Mouse (Mus musculus): ENCODE results near the gene Tbx10. TPM values are rescaled to one million over a fixed set of nuclear protein-coding genes. Genes with fewer than 3 reads are reported as not detected.

Tbx10 gene
- polyA plus RNA-seq, 1 experiment from 2014 or later, result not detected

Other genes starting within 250 kb of the Tbx10 start
- 28.4 and 30.8 TPM in 2 replicates for gene Kmt5b, start 225.3 kb upstream of the Tbx10 start, polyA plus RNA-seq (2014; fragmentation: Nextera tagmentation; extraction: Ambion mirVana)
- 38.1 and 46.2 TPM in 2 replicates for gene Chka, start 141.0 kb upstream of the Tbx10 start, polyA plus RNA-seq (2014; fragmentation: Nextera tagmentation; extraction: Ambion mirVana)
- 16.3 and 21.8 TPM in 2 replicates for gene Tcirg1, start 85.6 kb upstream of the Tbx10 start, polyA plus RNA-seq (2014; fragmentation: Nextera tagmentation; extraction: Ambion mirVana)
- 248 and 267 TPM in 2 replicates for gene Ndufs8, start 80.0 kb upstream of the Tbx10 start, polyA plus RNA-seq (2014; fragmentation: Nextera tagmentation; extraction: Ambion mirVana)
- 0.49 and 1.00 TPM in 2 replicates for gene Aldh3b1, start 62.9 kb upstream of the Tbx10 start, polyA plus RNA-seq (2014; fragmentation: Nextera tagmentation; extraction: Ambion mirVana)
- 6.0 and 6.3 TPM in 2 replicates for gene Unc93b1, start 57.6 kb upstream of the Tbx10 start, polyA plus RNA-seq (2014; fragmentation: Nextera tagmentation; extraction: Ambion mirVana)
- not detected in 2 replicates for gene Aldh3b3, start 34.1 kb upstream of the Tbx10 start, polyA plus RNA-seq (2014; fragmentation: Nextera tagmentation; extraction: Ambion mirVana)
- 1.2 and 1.6 TPM in 2 replicates for gene Aldh3b2, start 20.4 kb upstream of the Tbx10 start, polyA plus RNA-seq (2014; fragmentation: Nextera tagmentation; extraction: Ambion mirVana)
- gene Acy3, start 6.2 kb upstream of the Tbx10 start, polyA plus RNA-seq (2014; fragmentation: Nextera tagmentation; extraction: Ambion mirVana), result 2.3 and 3.5 TPM in 2 replicates
- gene Nudt8, start 7.8 kb downstream of the Tbx10 start, polyA plus RNA-seq (2014; fragmentation: Nextera tagmentation; extraction: Ambion mirVana), result 24.2 and 26.6 TPM in 2 replicates
- 1.3 and 1.4 TPM in 2 replicates for gene Gm49405, start 7.9 kb downstream of the Tbx10 start, polyA plus RNA-seq (2014; fragmentation: Nextera tagmentation; extraction: Ambion mirVana)
- 2.2 TPM in 2 replicates for gene Doc2g, start 10.6 kb downstream of the Tbx10 start, polyA plus RNA-seq (2014; fragmentation: Nextera tagmentation; extraction: Ambion mirVana)
- gene Ndufv1, start 20.1 kb downstream of the Tbx10 start, polyA plus RNA-seq (2014; fragmentation: Nextera tagmentation; extraction: Ambion mirVana), result 190 and 205 TPM in 2 replicates
- gene Gstp1, start 45.2 kb downstream of the Tbx10 start, polyA plus RNA-seq (2014; fragmentation: Nextera tagmentation; extraction: Ambion mirVana), result 405 and 453 TPM in 2 replicates
- gene Gstp2, start 53.3 kb downstream of the Tbx10 start, polyA plus RNA-seq (2014; fragmentation: Nextera tagmentation; extraction: Ambion mirVana), result 2.2 and 2.3 TPM in 2 replicates
- not detected in 2 replicates for gene Gstp3, start 66.8 kb downstream of the Tbx10 start, polyA plus RNA-seq (2014; fragmentation: Nextera tagmentation; extraction: Ambion mirVana)
- gene Cabp2, start 88.8 kb downstream of the Tbx10 start, polyA plus RNA-seq (2014; fragmentation: Nextera tagmentation; extraction: Ambion mirVana), result not detected in 2 replicates
- 58.6 and 69.0 TPM in 2 replicates for gene Cdk2ap2, start 104.4 kb downstream of the Tbx10 start, polyA plus RNA-seq (2014; fragmentation: Nextera tagmentation; extraction: Ambion mirVana)
- 6.3 and 7.3 TPM in 2 replicates for gene Pitpnm1, start 107.2 kb downstream of the Tbx10 start, polyA plus RNA-seq (2014; fragmentation: Nextera tagmentation; extraction: Ambion mirVana)
- gene Aip, start 133.1 kb downstream of the Tbx10 start, polyA plus RNA-seq (2014; fragmentation: Nextera tagmentation; extraction: Ambion mirVana), result 68.3 and 85.1 TPM in 2 replicates
- not detected in 2 replicates for gene Gpr152, start 147.0 kb downstream of the Tbx10 start, polyA plus RNA-seq (2014; fragmentation: Nextera tagmentation; extraction: Ambion mirVana)
- not detected in 2 replicates for gene Cabp4, start 151.3 kb downstream of the Tbx10 start, polyA plus RNA-seq (2014; fragmentation: Nextera tagmentation; extraction: Ambion mirVana)
- gene Coro1b, start 155.9 kb downstream of the Tbx10 start, polyA plus RNA-seq (2014; fragmentation: Nextera tagmentation; extraction: Ambion mirVana), result 108 and 122 TPM in 2 replicates
- 0.64 and 1.3 TPM in 2 replicates for gene Ptprcap, start 160.9 kb downstream of the Tbx10 start, polyA plus RNA-seq (2014; fragmentation: Nextera tagmentation; extraction: Ambion mirVana)
- gene Rps6kb2, start 170.6 kb downstream of the Tbx10 start, polyA plus RNA-seq (2014; fragmentation: Nextera tagmentation; extraction: Ambion mirVana), result 42.0 and 42.3 TPM in 2 replicates
- 2.0 TPM in 2 replicates for gene Carns1, start 182.7 kb downstream of the Tbx10 start, polyA plus RNA-seq (2014; fragmentation: Nextera tagmentation; extraction: Ambion mirVana)
- 0.96 and 1.4 TPM in 2 replicates for gene Tbc1d10c, start 198.5 kb downstream of the Tbx10 start, polyA plus RNA-seq (2014; fragmentation: Nextera tagmentation; extraction: Ambion mirVana)
- 955 and 1,002 TPM in 2 replicates for gene Ppp1ca, start 199.3 kb downstream of the Tbx10 start, polyA plus RNA-seq (2014; fragmentation: Nextera tagmentation; extraction: Ambion mirVana)
- 46.8 and 49.5 TPM in 2 replicates for gene Rad9a, start 208.9 kb downstream of the Tbx10 start, polyA plus RNA-seq (2014; fragmentation: Nextera tagmentation; extraction: Ambion mirVana)
- 4.6 and 5.0 TPM in 2 replicates for gene Clcf1, start 221.5 kb downstream of the Tbx10 start, polyA plus RNA-seq (2014; fragmentation: Nextera tagmentation; extraction: Ambion mirVana)
- not detected in 2 replicates for gene AC109138.7, start 221.6 kb downstream of the Tbx10 start, polyA plus RNA-seq (2014; fragmentation: Nextera tagmentation; extraction: Ambion mirVana)
- 12.7 and 13.0 TPM in 2 replicates for gene Pold4, start 239.1 kb downstream of the Tbx10 start, polyA plus RNA-seq (2014; fragmentation: Nextera tagmentation; extraction: Ambion mirVana)